Mouse (Mus musculus) spleen, adult 2 months (tissue): ENCODE data around the gene Tasp1.

Experiments used
- CTCF ChIP-seq: fragments of 200-500 bp; IDR thresholded peaks from 2 replicates; pipeline ENCODE4 v1.5.1; 2011; ENCODE audit warnings: mild to moderate bottlenecking, inconsistent platforms; ENCODE audit not compliant: insufficient read depth, insufficient read length, insufficient replicate concordance; ENCODE audit errors: extremely low read depth
- POLR2A ChIP-seq: fragments of 200-500 bp; IDR thresholded peaks from 2 replicates; pipeline ENCODE4 v1.6.1; 2011; ENCODE audit warnings: low read depth, low read length, inconsistent platforms

- TF ChIP-seq POLR2A (no peak), CTCF (no peak)
These were observed 29.4 kb upstream of the Tasp1 start for GRCm38 (mm10) chr2:140096034-140096433.
